Mouse (Mus musculus) v-Abl transformed pro-B cells (cell line): ENCODE measurements around the gene Zc3h4.

ENCODE experiments used
- in situ Hi-C, 2 experiments: fragments of 400-800 bp; cut with MboI; formaldehyde crosslinking; loops; one replicate each; pipeline ENCODE4 v1.15.1; 2025; ENCODE audit not compliant: unreplicated experiment in 2 of 2

Gene Zc3h4

DNA sequence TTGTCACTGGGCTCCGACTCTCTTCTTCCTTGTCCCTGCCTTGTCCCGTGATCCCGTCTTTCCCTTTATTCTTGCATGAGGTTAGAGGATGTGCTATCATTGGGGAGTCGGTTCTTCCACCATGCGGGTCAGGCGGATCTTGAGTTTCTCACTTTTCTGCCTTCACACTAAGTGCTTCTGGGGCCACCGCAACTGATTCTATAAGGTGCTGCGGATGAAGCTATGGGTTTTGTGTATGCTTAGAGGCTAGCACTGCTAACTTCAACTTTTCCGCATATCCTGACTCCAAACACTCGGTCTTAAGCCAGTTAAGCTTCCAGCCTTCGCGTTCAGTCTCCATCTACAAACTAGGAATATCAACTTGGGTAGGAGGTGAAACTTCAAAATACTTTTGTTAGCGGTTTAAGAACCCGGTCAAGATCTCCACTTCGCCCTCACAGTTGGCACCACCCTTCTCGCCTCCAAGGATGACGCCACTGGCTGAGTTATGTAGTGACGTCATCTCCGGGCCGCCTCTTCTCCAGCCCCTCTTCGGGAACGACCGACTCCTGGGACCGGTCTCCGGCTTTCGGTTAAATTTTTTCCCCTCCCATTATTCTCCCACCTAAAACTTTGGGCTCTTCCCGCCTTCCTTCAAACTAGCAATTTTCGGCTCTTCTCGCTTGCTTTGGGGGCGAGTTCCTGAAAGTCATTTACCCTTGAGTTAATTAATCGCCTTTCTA is 1.5 kb upstream of the Zc3h4 start:
- in situ Hi-C loops, result loop anchor here (5.0 kb wide), 2 partner anchors 33 to 63 kb away; no protein-coding TSS in a partner anchor

DNA sequence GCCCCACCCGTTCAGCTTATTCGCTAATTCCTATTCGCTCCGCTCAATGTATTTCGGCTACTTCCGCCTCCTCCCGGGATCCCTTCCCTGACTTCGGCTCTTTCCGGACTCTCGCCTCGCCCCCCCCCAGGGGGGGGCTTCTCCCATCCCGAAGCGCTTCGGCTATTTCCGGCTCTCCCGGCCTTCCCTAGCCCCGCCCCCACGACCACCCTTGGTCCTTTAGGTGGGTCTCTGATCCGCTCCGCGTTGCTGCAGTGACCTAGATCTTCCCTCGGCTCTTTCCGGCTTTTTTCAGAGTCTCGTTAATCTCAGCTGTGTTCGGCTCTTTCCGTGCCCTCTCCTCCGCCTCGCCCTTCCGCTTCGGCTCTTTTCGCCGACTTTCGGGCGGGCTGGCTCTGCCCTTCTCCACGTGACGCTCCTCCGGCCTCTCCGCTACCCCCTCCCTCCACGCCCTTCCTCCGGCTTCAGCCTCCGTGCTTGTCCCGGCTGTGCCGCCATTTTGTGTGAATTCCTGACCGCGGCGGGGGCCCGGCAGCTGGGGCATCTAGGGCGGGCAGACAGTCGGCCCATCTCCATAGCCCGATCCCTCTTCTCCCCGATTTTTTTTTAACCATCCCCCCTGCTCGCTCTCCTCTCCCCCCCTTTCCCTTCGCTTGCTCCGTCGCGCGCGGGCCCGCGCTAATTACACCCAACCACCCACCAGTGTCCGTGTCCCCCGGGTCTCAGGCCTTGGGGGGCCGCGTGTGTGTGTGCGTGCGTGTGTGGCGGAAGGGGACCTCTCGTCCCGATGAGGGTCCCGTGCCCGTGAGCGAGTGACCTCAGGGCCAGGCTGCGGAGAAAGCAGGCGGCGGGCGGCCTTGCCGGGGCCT is 656 bp upstream of the Zc3h4 start:
- in situ Hi-C loops, result loop anchor here (5.0 to 10.0 kb wide), 4 partner anchors 32 to 445 kb away; partner anchors contain the start of gene Prkd2 (in 1 of the 2)

DNA sequence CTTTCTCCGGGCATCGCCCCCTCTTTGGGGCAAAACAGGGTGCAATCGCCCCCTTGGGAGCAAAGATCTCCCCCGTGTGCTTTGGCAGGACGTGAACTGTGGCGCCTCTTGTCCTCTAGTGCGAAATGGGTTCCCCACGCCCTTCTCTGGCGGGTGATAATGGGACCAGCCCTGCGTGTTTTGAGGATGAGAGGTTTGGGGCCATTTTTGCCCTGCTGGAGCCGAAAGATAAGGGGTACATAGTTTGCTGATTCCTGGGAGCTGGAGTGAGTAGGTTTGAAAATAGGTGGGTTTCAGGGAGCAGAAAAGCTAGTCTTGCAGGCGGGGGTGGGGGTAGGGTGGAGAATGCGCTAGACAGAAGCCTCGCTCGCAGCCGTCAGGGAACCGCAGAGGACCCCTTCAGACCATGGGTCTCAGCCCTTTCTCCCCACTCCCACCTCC is 1.3 kb downstream of the Zc3h4 start:
- in situ Hi-C loops, result loop anchor here in 1 of 2 experiments (5.0 to 10.0 kb wide), 2 partner anchors 325 to 443 kb away; partner anchors contain the start of gene Prkd2

DNA sequence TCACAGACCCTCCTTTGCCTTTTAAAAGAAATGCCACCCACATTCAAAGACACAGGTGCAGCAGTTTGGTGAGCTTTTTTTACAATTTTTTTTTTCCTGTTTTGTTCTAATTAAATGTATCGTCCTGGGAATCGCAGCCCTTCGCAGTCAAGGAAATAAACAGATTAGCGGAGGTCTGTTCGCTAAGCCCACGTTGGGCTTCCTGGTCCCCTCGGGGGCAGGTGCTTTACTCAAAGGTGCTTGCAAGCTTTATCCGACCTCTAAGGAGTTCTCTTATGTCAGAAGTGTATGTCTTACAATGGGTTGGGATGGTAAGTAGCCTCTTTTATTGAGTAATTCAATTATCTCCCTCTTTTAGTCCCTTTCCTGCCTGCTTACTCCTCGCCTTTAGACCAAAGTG is 1.7 kb downstream of the Zc3h4 start:
- in situ Hi-C loops, result loop anchor here in 1 of 2 experiments (5.0 to 10.0 kb wide), 2 partner anchors 325 to 442 kb away; partner anchors contain the start of gene Prkd2

DNA sequence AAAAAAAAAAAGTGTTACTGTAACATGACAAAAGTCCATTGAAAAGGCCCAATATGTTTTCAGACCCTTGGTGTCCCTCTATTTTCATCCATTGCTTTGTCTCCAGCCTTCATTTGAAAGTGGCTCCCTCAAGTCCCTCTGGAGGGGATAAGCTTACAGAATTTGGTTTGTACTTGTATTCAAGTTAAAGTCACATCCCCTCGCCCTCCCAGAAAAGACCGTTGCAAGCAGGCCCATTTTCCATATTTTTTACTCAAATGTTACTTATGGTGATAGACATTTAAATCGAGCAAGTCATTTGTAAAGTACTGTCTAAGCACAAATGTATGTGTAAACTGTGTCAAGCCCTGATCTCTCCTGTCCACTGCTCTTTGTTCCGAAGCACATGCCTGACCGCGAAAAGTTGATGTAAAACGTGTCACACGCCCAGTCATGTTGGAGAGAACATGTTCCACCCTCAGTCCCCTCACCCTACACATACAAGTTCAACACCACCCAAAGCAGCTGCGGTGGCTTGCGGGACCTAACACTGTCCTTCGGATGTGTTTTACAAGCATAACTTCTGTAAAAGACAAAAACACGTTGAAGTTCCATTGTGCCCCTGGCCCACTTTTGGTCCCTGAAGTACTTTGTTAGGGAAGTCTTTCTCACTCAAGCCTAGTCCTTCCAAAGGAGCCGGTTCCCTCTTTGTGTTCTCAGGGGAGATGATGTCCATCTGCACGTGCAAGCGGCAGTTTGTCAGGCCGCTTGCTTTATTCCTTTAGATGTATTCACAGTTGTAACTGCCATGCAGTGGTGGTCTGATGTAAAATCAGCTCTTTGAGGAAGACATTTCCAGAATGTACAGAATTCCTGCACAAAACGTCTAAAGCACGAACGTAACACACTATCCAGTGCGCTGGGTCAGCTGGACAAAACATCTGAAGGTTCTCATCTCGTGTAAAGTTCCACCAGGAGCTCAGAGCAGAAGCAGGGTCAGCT is 2.5 kb downstream of the Zc3h4 start:
- in situ Hi-C loops, result loop anchor here in 1 of 2 experiments (5.0 to 10.0 kb wide), 2 partner anchors 324 to 442 kb away; partner anchors contain the start of gene Prkd2

GRCm38 (mm10) chr7:16404315-16405072 is 3.8 kb downstream of the Zc3h4 start:
- in situ Hi-C loops, result loop anchor here in 1 of 2 experiments (5.0 to 10.0 kb wide), 2 partner anchors 323 to 440 kb away; partner anchors contain the start of gene Prkd2

DNA sequence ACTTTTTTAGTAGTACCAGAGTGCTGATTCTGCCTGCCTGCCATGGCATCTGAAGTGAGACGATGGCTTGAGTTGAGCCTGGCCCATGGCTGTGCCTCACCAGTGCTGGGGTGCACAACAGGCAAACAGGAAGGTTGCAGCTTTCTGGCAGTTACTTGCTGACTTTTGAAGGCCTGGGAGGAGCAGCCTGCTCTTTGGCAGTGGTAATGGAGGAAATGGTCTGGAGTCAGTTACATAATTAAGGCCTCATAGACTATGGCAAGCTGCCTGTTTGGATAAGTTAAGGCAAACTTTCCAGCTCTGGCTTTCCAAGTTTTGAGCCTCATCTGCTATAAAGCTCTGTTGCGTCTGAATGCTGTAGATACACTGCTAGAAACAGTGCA is 4.4 kb downstream of the Zc3h4 start:
- in situ Hi-C loops, result loop anchor here in 1 of 2 experiments (10.0 kb wide), 1 partner anchor 440 kb away; the partner anchor contains the start of gene Prkd2

DNA sequence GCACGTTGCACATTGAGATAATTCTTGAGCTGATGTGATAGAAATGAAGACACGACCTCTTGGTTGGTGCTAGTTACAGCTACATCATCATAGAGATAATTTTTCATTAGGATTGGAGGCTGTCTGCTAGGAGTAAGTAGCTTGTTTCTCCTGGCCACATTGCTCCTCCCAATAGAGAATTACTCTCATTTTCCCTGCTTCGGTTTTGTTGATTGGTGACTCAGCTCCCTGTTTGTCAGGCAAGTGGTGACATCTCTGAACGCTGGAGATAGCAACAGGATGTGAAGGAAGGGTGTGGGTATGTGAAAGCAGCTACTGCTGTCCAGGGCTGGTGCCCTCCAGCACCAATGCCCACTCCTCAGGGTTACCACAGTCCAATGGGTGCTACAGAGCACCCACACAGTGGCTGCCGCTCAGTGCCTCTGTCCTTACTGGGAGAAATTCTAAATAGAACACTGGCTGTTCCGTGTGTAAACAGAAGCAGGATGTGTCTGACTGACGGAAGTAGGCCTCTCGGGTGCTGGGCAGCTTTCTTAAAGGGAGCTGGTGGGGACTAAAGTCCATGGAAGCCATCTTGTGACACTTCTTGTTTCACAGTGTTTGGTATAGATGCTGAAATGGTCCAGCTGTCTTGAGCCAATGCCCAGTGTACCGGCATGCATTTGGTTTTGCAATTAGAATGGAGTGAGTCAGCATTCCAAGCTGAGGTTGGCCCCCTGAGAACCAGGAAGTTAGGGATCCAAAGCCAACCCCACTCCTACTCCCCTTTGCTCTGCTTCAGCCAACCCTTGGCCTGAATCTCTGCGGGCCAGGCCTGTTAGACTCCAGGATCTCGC is 5.0 kb downstream of the Zc3h4 start:
- in situ Hi-C loops, result loop anchor here in 1 of 2 experiments (10.0 kb wide), 1 partner anchor 439 kb away; the partner anchor contains the start of gene Prkd2

- in situ Hi-C loops, result loop anchor here in 1 of 2 experiments (10.0 kb wide), 1 partner anchor 438 kb away; the partner anchor contains the start of gene Prkd2
These were observed 6.3 kb downstream of the Zc3h4 start for GRCm38 (mm10) chr7:16406978-16407377.

DNA sequence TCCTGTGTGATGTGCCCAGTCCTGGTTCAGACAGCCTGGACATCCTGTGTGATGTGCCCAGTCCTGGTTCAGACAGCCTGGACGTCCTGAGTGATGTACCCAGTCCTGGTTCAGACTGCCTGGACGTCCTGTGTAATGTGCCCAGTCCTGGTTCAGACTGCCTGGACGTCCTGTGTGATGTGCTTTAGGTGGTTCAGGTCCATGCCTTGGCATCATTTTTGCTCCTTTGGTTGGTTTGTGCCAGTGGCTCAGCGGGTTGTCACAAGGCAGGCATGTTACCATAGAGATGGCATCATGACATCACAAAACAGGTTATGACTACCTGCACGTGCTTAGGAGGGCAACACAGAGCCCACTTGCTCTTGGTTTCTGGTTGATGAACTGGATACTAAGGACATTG is 10.4 kb downstream of the Zc3h4 start:
- in situ Hi-C loops, result no loop called here

- in situ Hi-C loops, result no loop called here
These were observed 11.6 kb downstream of the Zc3h4 start for GRCm38 (mm10) chr7:16412220-16412896.

DNA sequence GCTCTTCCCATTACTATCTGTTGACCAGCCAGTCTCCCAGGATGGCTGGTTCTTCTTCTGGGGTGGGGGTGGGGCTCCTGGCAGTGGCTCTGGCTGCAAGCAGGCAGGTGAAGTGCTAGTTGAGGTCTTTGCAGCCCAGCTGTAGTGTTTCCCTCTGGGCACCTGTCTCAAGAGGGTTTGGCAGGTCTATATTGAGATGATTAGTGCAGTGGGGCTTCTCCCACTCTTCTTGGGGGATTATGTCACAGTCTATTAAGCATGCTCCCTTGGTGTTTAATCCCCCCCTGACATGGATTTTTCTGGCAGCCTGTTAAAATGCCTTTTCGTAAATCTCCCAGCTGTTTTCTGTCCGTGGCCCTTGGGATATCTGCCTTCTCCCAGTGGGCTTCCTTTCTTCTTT is 12.2 kb downstream of the Zc3h4 start:
- in situ Hi-C loops, result no loop called here

GRCm38 (mm10) chr7:16415426-16415825 is 14.7 kb downstream of the Zc3h4 start:
- in situ Hi-C loops, result no loop called here

GRCm38 (mm10) chr7:16417141-16417771 is 16.5 kb downstream of the Zc3h4 start:
- in situ Hi-C loops, result no loop called here

DNA sequence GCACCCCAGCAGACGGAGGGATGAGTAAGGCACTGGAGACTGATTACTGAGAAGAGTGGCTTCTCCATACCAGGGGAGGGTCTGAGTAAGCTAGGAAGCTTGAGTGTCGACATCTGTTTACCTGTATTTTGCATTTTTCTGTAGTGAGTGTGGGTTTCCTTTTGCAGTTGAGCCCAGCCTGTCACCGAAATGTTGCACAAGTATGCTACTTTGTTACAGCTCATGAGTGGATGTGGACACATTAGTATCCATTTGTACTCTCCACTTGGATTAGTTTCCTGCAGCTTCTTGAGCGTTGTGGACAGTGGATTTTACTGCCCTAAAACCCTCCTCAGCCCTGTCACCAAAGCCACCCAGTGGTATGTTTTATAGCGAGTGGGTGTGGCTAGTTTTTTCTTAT is 18.0 kb downstream of the Zc3h4 start:
- in situ Hi-C loops, result no loop called here

DNA sequence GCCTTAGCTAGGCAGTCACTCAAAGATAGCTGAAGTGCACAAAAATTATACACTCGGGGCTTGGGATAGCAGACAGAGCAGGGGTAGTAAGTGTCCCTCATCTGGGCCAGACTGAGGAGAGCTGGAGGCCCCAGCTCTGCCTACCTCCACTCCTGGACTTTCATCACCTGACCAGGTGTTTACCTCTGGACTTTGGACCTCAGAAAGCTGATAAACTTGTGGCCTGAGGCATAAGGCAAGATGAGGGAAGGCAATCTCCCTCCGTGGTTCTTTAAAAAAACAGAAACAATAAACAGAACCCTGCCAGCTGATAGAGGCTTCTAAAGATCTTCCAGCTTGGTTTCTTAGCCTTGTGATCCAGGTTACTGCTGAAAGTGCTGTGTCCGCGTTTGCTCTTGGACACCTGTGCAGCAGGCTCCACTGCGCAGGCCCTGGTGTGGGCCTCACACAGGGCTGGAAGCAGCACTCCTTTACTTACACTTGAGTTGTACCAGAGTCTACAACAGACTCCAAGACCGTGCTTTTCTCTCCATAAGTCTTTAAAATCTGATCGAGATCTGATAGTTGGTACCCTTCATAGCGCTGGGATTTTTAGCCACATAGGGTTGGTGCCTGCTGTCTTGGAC is 19.9 kb downstream of the Zc3h4 start:
- in situ Hi-C loops, result no loop called here
